Mouse (Mus musculus) intestine, embryonic 14.5 days (tissue): ENCODE measurements around the gene Cyp2d10. TPM values are rescaled to one million over a fixed set of nuclear protein-coding genes. Genes with fewer than 3 reads are reported as not detected.

ENCODE experiments used
- ATAC-seq: fragments of 200-750 bp; cut with Nextera tagmentation; replicated peaks from 2 replicates; pipeline ENCODE4 v1.8.0; 2017; ENCODE audit warnings: low read depth, moderate number of reproducible peaks, moderate TSS enrichment, moderate library complexity; ENCODE audit not compliant: low FRiP score, low TSS enrichment
- DNase-seq: peaks from one replicate; pipeline ENCODE4 v3.0.0-alpha.2; 2018; ENCODE audit warnings: low spot score
- H3K27ac ChIP-seq: fragments of 300-500 bp; sonication (generic); 2 replicates; pipeline ENCODE4 v1.5.1; 2014; ENCODE audit warnings: low read depth, mild to moderate bottlenecking, control low read depth
- H3K27me3 ChIP-seq: fragments of 300-500 bp; sonication (generic); replicated peaks from 2 replicates; pipeline ENCODE4 v1.6.1; 2014; ENCODE audit warnings: low read length, control low read depth; ENCODE audit not compliant: control insufficient read depth, insufficient read depth
- H3K36me3 ChIP-seq: fragments of 300-500 bp; sonication (generic); 2 replicates; pipeline ENCODE4 v1.6.1; 2014; ENCODE audit warnings: low read length, control low read depth; ENCODE audit not compliant: control insufficient read depth, insufficient read depth
- H3K4me1 ChIP-seq: fragments of 300-500 bp; sonication (generic); replicated peaks from 2 replicates; pipeline ENCODE4 v1.6.1; 2014; ENCODE audit warnings: low read length, control low read depth, mixed read lengths; ENCODE audit not compliant: control insufficient read depth, insufficient read depth
- H3K4me2 ChIP-seq: fragments of 300-500 bp; sonication (generic); 2 replicates; pipeline ENCODE4 v1.6.1; 2014; ENCODE audit warnings: low read length
- H3K4me3 ChIP-seq: fragments of 300-500 bp; sonication (generic); 2 replicates; pipeline ENCODE4 v1.5.1; 2014; ENCODE audit warnings: low read depth, low read length, control low read depth, mixed read lengths
- H3K9ac ChIP-seq: fragments of 300-500 bp; sonication (generic); 2 replicates; pipeline ENCODE4 v1.6.1; 2014; ENCODE audit warnings: mild to moderate bottlenecking, low read length
- H3K9me3 ChIP-seq: fragments of 300-500 bp; sonication (generic); 2 replicates; pipeline ENCODE4 v1.6.1; 2016; ENCODE audit warnings: low read length, control low read depth; ENCODE audit not compliant: control insufficient read depth
- WGBS: fragments of 180-500 bp; shearing (Covaris S2); extraction: QIAGEN DNeasy Blood & Tissue Kit; methylation state at CpG from one replicate; pipeline ENCODE4 v1.1.7; 2014; 5-methylcytosine and 5-hydroxymethylcytosine counted together
- microRNA-seq: library from miRNA; unstranded; fragments of <30 nt; microRNA quantifications from one replicate; pipeline ENCODE4, GENCODE M21; 2016
- polyA plus RNA-seq: library from polyadenylated mRNA; unstranded; fragments of >200 nt; fragmentation: Nextera tagmentation; extraction: Ambion mirVana; gene quantifications from 2 replicates; pipeline ENCODE4 v1.2.1, GENCODE M21; 2014

Cyp2d10 gene
- polyA plus RNA-seq, 1 experiment from 2014 or later: not detected

DNA sequence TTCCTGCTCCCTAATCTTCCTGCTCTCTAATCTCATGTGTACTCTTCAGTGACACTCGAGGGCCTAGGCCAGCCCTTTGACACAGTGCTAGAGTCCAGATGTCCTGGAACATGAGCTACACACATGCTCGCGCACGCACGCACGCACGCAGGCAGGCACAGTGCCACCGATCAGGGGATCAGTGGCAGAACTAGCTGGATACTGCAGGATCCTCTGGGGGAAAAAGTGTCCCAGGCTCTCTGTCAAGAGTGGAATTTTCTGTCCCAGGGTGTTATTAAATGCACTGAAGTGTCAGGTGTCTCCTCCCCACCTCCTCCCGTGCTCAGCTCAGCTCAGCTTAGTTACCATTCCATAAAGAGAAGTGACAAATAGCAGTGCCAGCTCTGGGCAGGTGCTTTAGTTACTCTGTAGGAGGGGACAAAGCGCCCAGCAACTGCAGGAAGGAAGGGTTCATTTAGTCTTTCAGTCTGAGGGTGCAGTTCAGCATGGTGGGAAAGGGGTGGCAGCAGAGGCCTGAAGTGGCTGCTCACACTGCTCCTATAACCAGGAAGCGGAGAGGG is 45.5 kb downstream of the Cyp2d10 start:
- no peak overlapping the region for H3K4me2 ChIP-seq
- H3K9ac ChIP-seq: no peak overlapping the region
- H3K27me3 ChIP-seq: no peaks in the 10 kb centered on the region
- WGBS: 71% methylated on average over 11 of the region's 11 CpGs
- no peak overlapping the region for H3K27ac ChIP-seq
- no peaks in the 10 kb centered on the region for H3K9me3 ChIP-seq
- DNase-seq: peak; percentile 52
- peaks cover 11% of the 10 kb centered on the region for H3K4me1 ChIP-seq
- H3K4me3 ChIP-seq: no peak overlapping the region
- no peak for ATAC-seq
- no peaks in the 10 kb centered on the region for H3K36me3 ChIP-seq

- Histone ChIP-seq H3K4me3 (no peak overlapping the region), H3K36me3 (no peaks in the 10 kb centered on the region), H3K27ac (no peak overlapping the region; the same call in 1 of the 2 replicates), H3K27me3 (no peaks in the 10 kb centered on the region), H3K4me2 (no peak overlapping the region), H3K9ac (no peak overlapping the region), H3K4me1 (peaks cover 16% of the 10 kb centered on the region), H3K9me3 (no peaks in the 10 kb centered on the region)
- WGBS: 43% methylated on average over 22 of the region's 22 CpGs
- ATAC-seq: no peak
- no peak for DNase-seq
Observed at GRCm38 (mm10) chr15:82358431-82359260, 48.3 kb downstream of the Cyp2d10 start.

DNA sequence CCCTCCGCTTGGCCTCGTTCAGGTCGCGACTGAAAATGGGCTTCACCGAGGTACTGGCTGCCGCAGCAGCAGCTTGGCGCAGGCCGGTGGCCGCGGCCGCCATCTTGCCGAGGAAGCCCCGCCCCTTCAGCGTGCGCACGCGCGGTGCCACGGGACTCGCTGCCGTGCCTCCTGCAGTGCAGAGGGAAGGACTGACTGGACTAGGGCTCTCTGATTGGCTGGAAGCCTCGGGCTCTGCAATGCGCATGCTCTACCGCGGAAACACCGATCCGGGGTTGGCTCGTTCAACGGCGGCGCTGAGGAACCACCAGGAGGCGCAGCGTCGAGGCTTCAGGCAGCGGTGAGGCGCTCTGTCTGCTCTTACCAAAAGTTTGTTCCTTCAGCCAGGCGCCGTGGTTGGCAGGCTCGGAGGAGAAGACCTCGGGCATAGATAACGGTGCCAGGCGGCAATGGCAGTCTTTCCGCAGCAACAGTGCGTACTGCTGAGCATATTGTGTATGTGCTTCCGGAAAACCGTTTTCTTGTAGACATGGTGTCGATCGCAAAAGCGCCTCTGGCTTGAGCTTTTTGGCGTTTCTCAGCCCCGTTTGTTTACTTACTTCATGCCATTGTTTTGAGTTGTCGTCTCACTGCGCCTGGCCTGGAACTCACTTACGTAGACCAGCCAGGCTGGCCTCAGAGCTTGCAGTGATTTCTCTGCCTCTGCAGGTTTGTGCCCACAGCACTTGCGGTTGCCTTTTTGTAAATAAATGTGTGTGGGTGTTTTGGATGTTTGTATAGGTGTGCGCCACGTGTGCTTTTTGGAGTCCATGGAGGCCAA is 52.7 kb downstream of the Cyp2d10 start, which contains the start of gene Ndufa6:
Gene Ndufa6, minus strand, starts transcription at position 197 of the 820 bp plus-strand sequence.
- H3K4me2 ChIP-seq: peak within 1 kb of the TSS; percentile 95
- peak within 1 kb of the TSS; percentile 96 for H3K4me3 ChIP-seq
- peak within 1 kb of the TSS; percentile 96 for H3K9ac ChIP-seq
- peak; percentile 97 for DNase-seq
- peak within 1 kb of the TSS; percentile 85 for H3K27ac ChIP-seq
- no peaks in the 10 kb centered on the region for H3K9me3 ChIP-seq
- peak; percentile 97 for ATAC-seq
- WGBS: 2% methylated on average over 57 of the region's 57 CpGs
- H3K4me1 ChIP-seq: peaks cover 24% of the 10 kb centered on the region
- peaks cover 19% of the 10 kb centered on the region for H3K36me3 ChIP-seq
- no peaks in the 10 kb centered on the region for H3K27me3 ChIP-seq

GRCm38 (mm10) chr15:82353745-82354113 is 53.3 kb downstream of the Cyp2d10 start:
- ATAC-seq (no peak; the same call in none of the 2 replicates), DNase-seq (peak; percentile 65)
- H3K4me2 ChIP-seq: peak overlapping the region; percentile 95
- peaks cover 18% of the 10 kb centered on the region for H3K4me1 ChIP-seq
- peak overlapping the region; percentile 96 for H3K4me3 ChIP-seq
- peak overlapping the region; percentile 96 for H3K9ac ChIP-seq
- H3K36me3 ChIP-seq: peaks cover 25% of the 10 kb centered on the region
- no peaks in the 10 kb centered on the region for H3K27me3 ChIP-seq
- no peaks in the 10 kb centered on the region for H3K9me3 ChIP-seq
- peak overlapping the region; percentile 77 for H3K27ac ChIP-seq
- 0% methylated on average over 23 of the region's 23 CpGs for WGBS

DNA sequence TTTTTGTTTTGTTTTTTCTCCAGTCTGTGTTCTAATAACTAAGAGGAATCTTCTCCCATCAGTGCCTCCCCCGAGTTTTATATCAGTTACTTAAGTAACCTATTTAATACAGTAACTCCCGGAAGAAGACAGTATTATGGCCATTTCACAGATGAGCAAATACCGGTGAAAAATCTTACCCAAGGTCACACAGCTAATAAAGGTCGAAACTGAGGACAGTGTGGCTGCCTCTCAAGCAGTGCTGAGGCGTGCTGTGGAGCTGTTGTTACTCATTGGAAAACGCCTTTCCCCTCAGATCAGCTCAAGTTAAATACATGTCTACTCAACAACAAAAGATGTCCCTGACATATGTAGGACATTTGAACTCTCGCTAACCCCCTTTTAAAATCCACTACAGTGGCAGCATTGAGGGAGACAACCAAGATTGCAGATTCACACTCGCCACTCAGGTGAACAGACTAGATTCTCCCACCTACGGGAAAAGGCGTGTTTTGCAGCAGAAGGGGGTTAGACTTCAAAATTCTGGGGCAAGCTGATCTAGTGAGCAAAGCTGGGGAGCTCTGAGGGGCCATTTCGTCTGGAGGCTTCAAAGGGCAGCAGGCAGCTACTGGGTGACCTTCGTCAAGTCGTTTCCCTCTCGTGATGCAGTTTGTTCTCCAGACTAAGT is 53.8 kb downstream of the Cyp2d10 start:
- peaks cover 30% of the 10 kb centered on the region for H3K36me3 ChIP-seq
- H3K27ac ChIP-seq: peak overlapping the region; percentile 77
- H3K4me2 ChIP-seq: peak overlapping the region; percentile 95
- ATAC-seq (no peak), DNase-seq (no peak)
- H3K9me3 ChIP-seq: no peaks in the 10 kb centered on the region
- peak overlapping the region; percentile 96 for H3K4me3 ChIP-seq
- 24% methylated on average over 14 of the region's 14 CpGs for WGBS
- H3K27me3 ChIP-seq: no peaks in the 10 kb centered on the region
- peaks cover 13% of the 10 kb centered on the region for H3K4me1 ChIP-seq
- peak overlapping the region; percentile 96 for H3K9ac ChIP-seq

Small RNA genes lying within 50 kb of the gene (microRNA-seq; reads per million reads assigned to microRNA genes)
- gene Gm25990 (not detected), gene Gm27331 (not detected), gene Gm27622 (not detected), gene Mir7684 (not detected)

Other genes with a start within 250 kb of the Cyp2d10 start
- 0.15 TPM in 2 replicates for gene Shisa8, start 194.4 kb downstream of the Cyp2d10 start, polyA plus RNA-seq
- 0.11 and 0.15 TPM in 2 replicates for gene Tnfrsf13c, start 182.8 kb downstream of the Cyp2d10 start, polyA plus RNA-seq
- gene Cenpm, start 162.4 kb downstream of the Cyp2d10 start, polyA plus RNA-seq: 64.9 and 70.3 TPM in 2 replicates
- gene 1500009C09Rik, start 154.8 kb downstream of the Cyp2d10 start, polyA plus RNA-seq: 0.15 TPM in 1 of 2 replicates, not detected in the other
- gene Sept3, start 132.3 kb downstream of the Cyp2d10 start, polyA plus RNA-seq: 16.0 and 18.3 TPM in 2 replicates
- gene Wbp2nl, start 108.2 kb downstream of the Cyp2d10 start, polyA plus RNA-seq: 0.16 and 0.20 TPM in 2 replicates
- 59.7 and 61.2 TPM in 2 replicates for gene Naga, start 68.3 kb downstream of the Cyp2d10 start, polyA plus RNA-seq
- 9.9 and 13.2 TPM in 2 replicates for gene Pheta2, start 68.3 kb downstream of the Cyp2d10 start, polyA plus RNA-seq
- gene Smdt1, start 68.2 kb downstream of the Cyp2d10 start, polyA plus RNA-seq: 260 and 272 TPM in 2 replicates
- gene Ndufa6, start 52.9 kb downstream of the Cyp2d10 start, polyA plus RNA-seq: 426 and 466 TPM in 2 replicates
- 8.4 and 8.5 TPM in 2 replicates for gene Cyp2d22, start 26.9 kb downstream of the Cyp2d10 start, polyA plus RNA-seq
- gene Cyp2d11, start 13.2 kb downstream of the Cyp2d10 start, polyA plus RNA-seq: not detected in 2 replicates
- gene Cyp2d9, start 26.2 kb upstream of the Cyp2d10 start, polyA plus RNA-seq: 0.12 TPM in 1 of 2 replicates, not detected in the other
- gene Cyp2d12, start 147.9 kb upstream of the Cyp2d10 start, polyA plus RNA-seq: not detected in 2 replicates
- not detected in 2 replicates for gene Cyp2d34, start 213.8 kb upstream of the Cyp2d10 start, polyA plus RNA-seq